Mouse (Mus musculus): ENCODE measurements around the gene Hal.
"Not testable (repeated sequence)": the region's sequence is repeated elsewhere in the genome, so short reads cannot be mapped to it uniquely, and the experiment has no call there.

The Hal gene

GRCm38 (mm10) chr10:93515927-93516326 is 27.4 kb downstream of the Hal start:
- no peak for DNase-seq (ENCODE audit: low spot score)

- no peak for DNase-seq (ENCODE audit: low spot score)
Observed at GRCm38 (mm10) chr10:93517754-93518153, 29.2 kb downstream of the Hal start.

GRCm38 (mm10) chr10:93518186-93518585 is 29.6 kb downstream of the Hal start:
- DNase-seq (ENCODE audit: low spot score), result no peak

GRCm38 (mm10) chr10:93518620-93519019 is 30.1 kb downstream of the Hal start:
- no peak for DNase-seq (ENCODE audit: low spot score)

- DNase-seq (ENCODE audit: low spot score), result no peak
Observed at GRCm38 (mm10) chr10:93519159-93519558, 30.6 kb downstream of the Hal start.

- no peak for DNase-seq (ENCODE audit: low spot score)
Observed at GRCm38 (mm10) chr10:93519756-93520155, 31.2 kb downstream of the Hal start.

GRCm38 (mm10) chr10:93520994-93521393 is 32.4 kb downstream of the Hal start:
- no peak for DNase-seq (ENCODE audit: low spot score)

GRCm38 (mm10) chr10:93525329-93525728 is 36.8 kb downstream of the Hal start:
- DNase-seq (ENCODE audit: low spot score), result no peak

- no peak for DNase-seq (ENCODE audit: low spot score)
Observed at GRCm38 (mm10) chr10:93538287-93538686, 49.7 kb downstream of the Hal start.

GRCm38 (mm10) chr10:93538818-93539217 is 50.2 kb downstream of the Hal start:
- DNase-seq (ENCODE audit: low spot score), result no peak

- DNase-seq (ENCODE audit: low spot score), result peak; percentile 56
Observed at GRCm38 (mm10) chr10:93539775-93540430, 51.3 kb downstream of the Hal start, which contains the start of gene Amdhd1. Amdhd1 (minus strand) TSS chr10:93540033.

- DNase-seq (ENCODE audit: low spot score), result no peak
Observed at GRCm38 (mm10) chr10:93540431-93541210, 52.1 kb downstream of the Hal start, which contains the start of gene Ccdc38. Ccdc38 (plus strand) TSS chr10:93540632.

- no peak for DNase-seq (ENCODE audit: low spot score)
Observed at GRCm38 (mm10) chr10:93541585-93541984, 53.0 kb downstream of the Hal start.

GRCm38 (mm10) chr10:93542356-93542755 is 53.8 kb downstream of the Hal start:
- DNase-seq (ENCODE audit: low spot score), result no peak

- DNase-seq (ENCODE audit: low spot score), result no peak
Observed at GRCm38 (mm10) chr10:93543176-93543575, 54.6 kb downstream of the Hal start.

- DNase-seq (ENCODE audit: low spot score), result no peak
Observed at GRCm38 (mm10) chr10:93544172-93544571, 55.6 kb downstream of the Hal start.

GRCm38 (mm10) chr10:93547741-93548270 is 59.2 kb downstream of the Hal start:
- DNase-seq (ENCODE audit: low spot score), result no peak

GRCm38 (mm10) chr10:93548991-93549390 is 60.4 kb downstream of the Hal start:
- peak; percentile 61 for DNase-seq (ENCODE audit: low spot score)

GRCm38 (mm10) chr10:93549821-93550220 is 61.3 kb downstream of the Hal start:
- DNase-seq (ENCODE audit: low spot score), result no peak

GRCm38 (mm10) chr10:93552596-93552995 is 64.0 kb downstream of the Hal start:
- no peak for DNase-seq (ENCODE audit: low spot score)

- DNase-seq (ENCODE audit: low spot score), result not testable (repeated sequence)
Observed at GRCm38 (mm10) chr10:93557971-93558370, 69.4 kb downstream of the Hal start.

GRCm38 (mm10) chr10:93559786-93560185 is 71.2 kb downstream of the Hal start:
- no peak for DNase-seq (ENCODE audit: low spot score)

GRCm38 (mm10) chr10:93564518-93565090 is 76.0 kb downstream of the Hal start:
- no peak for DNase-seq (ENCODE audit: low spot score)
